Mouse (Mus musculus) cerebellum, postnatal 25 days (tissue): ENCODE results near the gene Samd3.

Experiments used
- DNase-seq, 2 experiments: peaks; one replicate each; pipeline ENCODE4 v3.0.0; 2021; ENCODE audit warnings: mixed read lengths in 2 of 2

Samd3 gene

GRCm38 (mm10) chr10:26303485-26303884 lies 74.0 kb downstream of the Samd3 start:
- DNase-seq: no peak

GRCm38 (mm10) chr10:26314327-26314726 lies 84.8 kb downstream of the Samd3 start:
- DNase-seq: no peak

GRCm38 (mm10) chr10:26320679-26321078 lies 91.2 kb downstream of the Samd3 start:
- DNase-seq: no peak
